Mouse (Mus musculus) bone marrow macrophage, adult 2 months (primary cell): ENCODE measurements around the gene Tyk2.

ENCODE experiments used
- CTCF ChIP-seq: IDR thresholded peaks from 2 replicates; pipeline ENCODE4 v1.5.1; 2012; ENCODE audit warnings: low read depth, mild to moderate bottlenecking, low read length, moderate library complexity
- POLR2A ChIP-seq: IDR thresholded peaks from 2 replicates; pipeline ENCODE4 v1.6.1; 2012; ENCODE audit warnings: mild to moderate bottlenecking, low read depth, low read length, borderline replicate concordance

GRCm38 (mm10) chr9:21075625-21076024 lies 55.4 kb downstream of the Tyk2 start:
- TF ChIP-seq CTCF (no peak), POLR2A (no peak)
